Mouse (Mus musculus): Measurements from ENCODE around the gene Vmn1r1.

DNA sequence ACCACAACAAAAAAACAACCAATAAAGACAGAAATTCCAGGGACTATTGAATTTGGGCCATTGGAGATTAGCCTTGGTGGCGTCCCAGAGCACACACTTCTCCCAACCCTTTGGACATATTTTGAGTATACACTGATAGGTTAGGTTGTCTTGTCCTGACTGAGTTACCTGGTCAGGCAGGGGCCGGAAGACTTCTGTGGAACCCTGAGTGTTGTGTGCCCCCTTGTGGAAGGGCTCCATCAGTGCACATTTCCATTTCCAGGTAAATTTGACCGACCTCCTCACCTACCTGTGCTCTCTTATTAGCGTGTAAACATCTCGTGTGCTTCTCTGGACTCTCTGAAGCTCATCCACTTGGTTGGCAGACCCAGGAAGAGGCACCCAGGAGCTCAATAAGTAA is 49.1 kb downstream of the Vmn1r1 start:
- peak; percentile 74 for TF ChIP-seq CTCF (IDR thresholded peaks at IDR 0.05; ENCODE audit: borderline replicate concordance, insufficient read depth, low read length)
- TF ChIP-seq POLR2A (IDR thresholded peaks at IDR 0.05; ENCODE audit: low read depth, low read length), result no peak

Measured in embryonic fibroblast, embryonic 13.5 days (primary cell).